Mouse (Mus musculus): ENCODE measurements at regions not wholly inside any gene's neighbourhood (a gene's known extent, or its start where the extent isn't known, plus 50 kb on each side); places are given as distances from the start of the nearest gene placed in this dataset.

DNA sequence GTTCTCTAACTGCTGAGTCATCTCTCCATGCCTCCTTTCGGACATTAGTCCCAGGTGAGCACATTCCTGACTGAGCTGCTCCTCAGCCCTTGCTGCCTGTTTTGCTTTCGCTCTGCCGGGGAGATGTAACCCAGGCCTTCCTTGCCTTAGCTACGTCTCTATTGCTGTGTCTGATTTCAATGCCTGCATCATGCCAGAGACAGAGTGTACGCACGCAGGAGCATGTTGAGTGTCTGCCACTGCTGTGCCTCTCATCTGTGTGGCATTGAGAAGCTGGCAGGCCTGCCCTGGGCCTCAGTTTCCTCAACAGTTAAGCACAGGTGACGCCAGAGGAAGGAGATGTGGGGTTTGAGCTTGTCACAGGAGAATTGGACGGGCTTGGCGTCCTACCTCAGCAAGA is 55.7 kb upstream of the Eef2kmt start:
- H3K4me2 ChIP-seq (ENCODE audit: low read depth, low read length), result no peak overlapping the region
- no peaks in the 10 kb centered on the region for H3K36me3 ChIP-seq (ENCODE audit: control insufficient read depth, insufficient read depth, low read length)
- H3K4me3 ChIP-seq (ENCODE audit: low read length), result no peak overlapping the region
- H3K27ac ChIP-seq (ENCODE audit: low read length), result no peak overlapping the region
- H3K27me3 ChIP-seq (replicated peaks; ENCODE audit: control insufficient read depth, insufficient read depth, low read length), result peaks cover 7% of the 10 kb centered on the region
- H3K9ac ChIP-seq (ENCODE audit: low read depth, low read length), result no peak overlapping the region
- WGBS, result 76% methylated on average over 9 of the region's 9 CpGs
- ATAC-seq, result no peak
- peaks cover 4% of the 10 kb centered on the region; the same call in 1 of the 2 replicates for H3K4me1 ChIP-seq (ENCODE audit: control insufficient read depth, insufficient read depth, low read length)
- H3K9me3 ChIP-seq (ENCODE audit: control insufficient read depth, low read length), result no peaks in the 10 kb centered on the region

- H3K27me3 ChIP-seq (replicated peaks; ENCODE audit: control insufficient read depth, insufficient read depth, low read length), result peaks cover 7% of the 10 kb centered on the region
- no peak overlapping the region for H3K27ac ChIP-seq (ENCODE audit: low read length)
- peaks cover 4% of the 10 kb centered on the region; the same call in 1 of the 2 replicates for H3K4me1 ChIP-seq (ENCODE audit: control insufficient read depth, insufficient read depth, low read length)
- H3K4me3 ChIP-seq (ENCODE audit: low read length), result no peak overlapping the region
- H3K4me2 ChIP-seq (ENCODE audit: low read depth, low read length), result no peak overlapping the region
- no peaks in the 10 kb centered on the region for H3K9me3 ChIP-seq (ENCODE audit: control insufficient read depth, low read length)
- no peaks in the 10 kb centered on the region for H3K36me3 ChIP-seq (ENCODE audit: control insufficient read depth, insufficient read depth, low read length)
- ATAC-seq, result no peak
- H3K9ac ChIP-seq (ENCODE audit: low read depth, low read length), result no peak overlapping the region
- WGBS, result 90% methylated on average over 10 of the region's 10 CpGs
Measured at GRCm38 (mm10) chr16:5310736-5311135, 55.0 kb upstream of the Eef2kmt start.

- H3K9me3 ChIP-seq (ENCODE audit: control insufficient read depth, low read length), result no peaks in the 10 kb centered on the region
- no peak overlapping the region for H3K4me3 ChIP-seq (ENCODE audit: low read length)
- H3K36me3 ChIP-seq (ENCODE audit: control insufficient read depth, insufficient read depth, low read length), result no peaks in the 10 kb centered on the region
- WGBS, result 64% methylated on average over 7 of the region's 7 CpGs
- no peak overlapping the region for H3K27ac ChIP-seq (ENCODE audit: low read length)
- H3K9ac ChIP-seq (ENCODE audit: low read depth, low read length), result no peak overlapping the region
- no peak overlapping the region for H3K4me2 ChIP-seq (ENCODE audit: low read depth, low read length)
- H3K27me3 ChIP-seq (replicated peaks; ENCODE audit: control insufficient read depth, insufficient read depth, low read length), result peaks cover 7% of the 10 kb centered on the region
- H3K4me1 ChIP-seq (ENCODE audit: control insufficient read depth, insufficient read depth, low read length), result peaks cover 4% of the 10 kb centered on the region; the same call in 1 of the 2 replicates
- no peak for ATAC-seq
Measured at GRCm38 (mm10) chr16:5307761-5308160, 52.0 kb upstream of the Eef2kmt start.

DNA sequence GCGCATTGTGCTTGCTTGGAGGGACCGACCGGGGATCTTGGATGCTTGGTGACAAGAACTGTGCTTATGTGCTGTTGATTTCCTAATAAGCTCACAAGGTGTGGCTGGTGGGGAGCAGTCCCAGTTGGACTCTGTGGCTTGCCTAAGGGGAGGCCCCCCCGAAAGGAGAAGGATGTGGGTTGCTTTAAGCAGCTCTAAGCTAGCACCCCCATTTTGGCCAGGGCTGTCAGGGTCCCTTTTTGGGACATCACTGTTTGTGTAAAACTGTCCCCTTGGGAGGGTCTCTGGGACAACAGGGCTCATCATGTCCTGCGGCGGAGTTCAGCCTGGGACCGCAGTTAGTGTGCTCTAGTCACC is 51.4 kb upstream of the Eef2kmt start:
- Histone ChIP-seq H3K9ac (ENCODE audit: low read depth, low read length) (peak overlapping the region; percentile 67; the same call in 1 of the 2 replicates), H3K27ac (ENCODE audit: low read length) (no peak overlapping the region), H3K36me3 (ENCODE audit: control insufficient read depth, insufficient read depth, low read length) (no peaks in the 10 kb centered on the region), H3K4me3 (ENCODE audit: low read length) (peak overlapping the region; percentile 42; the same call in 1 of the 2 replicates), H3K27me3 (replicated peaks; ENCODE audit: control insufficient read depth, insufficient read depth, low read length) (peaks cover 7% of the 10 kb centered on the region), H3K4me2 (ENCODE audit: low read depth, low read length) (peak overlapping the region; percentile 91), H3K4me1 (ENCODE audit: control insufficient read depth, insufficient read depth, low read length) (peaks cover 4% of the 10 kb centered on the region; the same call in 1 of the 2 replicates), H3K9me3 (ENCODE audit: control insufficient read depth, low read length) (no peaks in the 10 kb centered on the region)
- 73% methylated on average over 7 of the region's 7 CpGs for WGBS
- 0 out of 2 replicates have a peak, but pooled peaks have one; percentile 16 for ATAC-seq

DNA sequence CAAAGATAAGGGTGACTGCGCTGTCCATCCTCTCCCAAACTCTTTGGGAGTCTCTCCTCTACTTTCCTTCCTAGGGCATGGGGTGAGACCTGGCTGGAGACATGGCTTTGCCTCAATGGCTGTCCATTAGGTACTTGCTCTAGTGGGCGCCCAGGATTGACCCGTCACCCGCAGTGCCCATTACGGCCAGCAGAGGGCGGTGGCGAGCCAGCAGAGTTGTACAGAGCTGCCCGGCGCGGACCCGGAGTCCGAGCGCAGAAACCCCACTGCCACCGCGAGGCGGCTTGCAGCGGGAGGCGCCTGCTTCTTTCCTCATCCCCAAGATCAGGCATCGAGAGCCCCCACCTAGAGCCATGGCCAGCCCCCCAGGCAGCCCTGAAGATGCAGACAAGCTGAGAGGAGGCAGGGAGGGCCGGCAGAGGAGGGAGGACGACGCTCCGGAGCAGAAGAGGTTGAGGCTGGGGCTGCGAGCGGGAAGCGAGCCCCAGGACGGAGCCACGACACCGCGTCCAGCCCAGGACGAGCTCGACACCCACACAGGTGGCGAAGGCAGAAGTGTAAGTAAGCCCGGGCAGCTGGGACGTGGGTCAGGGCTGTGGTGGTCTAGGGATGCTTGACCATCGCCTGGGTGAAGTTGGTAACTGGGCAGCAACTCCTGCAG is 50.9 kb upstream of the Eef2kmt start:
- 1% methylated on average over 36 of the region's 36 CpGs for WGBS
- H3K36me3 ChIP-seq (ENCODE audit: control insufficient read depth, insufficient read depth, low read length), result no peaks in the 10 kb centered on the region
- ATAC-seq, result peak; percentile 87
- no peak overlapping the region for H3K27ac ChIP-seq (ENCODE audit: low read length)
- peak overlapping the region; percentile 91 for H3K4me2 ChIP-seq (ENCODE audit: low read depth, low read length)
- H3K4me3 ChIP-seq (ENCODE audit: low read length), result peak overlapping the region; percentile 42
- H3K9ac ChIP-seq (ENCODE audit: low read depth, low read length), result peak overlapping the region; percentile 67
- peaks cover 4% of the 10 kb centered on the region; the same call in 1 of the 2 replicates for H3K4me1 ChIP-seq (ENCODE audit: control insufficient read depth, insufficient read depth, low read length)
- no peaks in the 10 kb centered on the region for H3K9me3 ChIP-seq (ENCODE audit: control insufficient read depth, low read length)
- H3K27me3 ChIP-seq (replicated peaks; ENCODE audit: control insufficient read depth, insufficient read depth, low read length), result peaks cover 7% of the 10 kb centered on the region

Measured in intestine, embryonic 16.5 days (tissue).